Mouse (Mus musculus) CD8-positive naive resting alpha-beta T cell, adult 2 months (primary cell): ENCODE results near the gene Snx29.
A peak's percentile ranks its signal among the peaks of the same experiment; 100 is the strongest.
"Not testable (repeated sequence)": the region's sequence is repeated elsewhere in the genome, so short reads cannot be mapped to it uniquely, and the experiment has no call there.

Source experiments
- DNase-seq, 2 experiments: peaks; one replicate each; pipeline ENCODE4 v3.0.0; 2022; ENCODE audit warnings: low read depth in 2 of 2, low spot score in 2 of 2

Snx29 gene

GRCm38 (mm10) chr16:11479605-11480004, 156.9 kb downstream of the Snx29 start:
- DNase-seq = no peak

- no peak for DNase-seq
Observed at GRCm38 (mm10) chr16:11482189-11482588, 159.5 kb downstream of the Snx29 start.

DNA sequence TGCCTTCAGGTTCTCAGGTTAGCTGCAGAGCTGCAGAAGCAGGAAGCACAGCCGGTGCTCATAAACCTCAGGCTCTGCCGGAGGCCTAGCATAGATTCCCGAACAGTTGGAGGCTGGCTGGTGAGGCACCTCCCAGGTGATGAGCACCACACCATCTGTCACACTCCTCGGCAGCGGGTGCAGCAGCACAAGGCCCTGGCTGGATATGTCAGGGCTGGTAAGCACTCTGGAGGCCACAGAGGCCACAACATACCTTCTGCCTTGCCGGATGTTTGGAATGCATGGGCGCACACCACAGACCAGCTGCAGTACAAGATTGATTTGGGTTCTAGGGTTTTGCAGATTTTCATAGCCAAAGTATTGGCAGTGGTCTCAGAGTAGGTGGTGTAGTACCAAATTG, 172.2 kb downstream of the Snx29 start:
- no peak for DNase-seq

DNA sequence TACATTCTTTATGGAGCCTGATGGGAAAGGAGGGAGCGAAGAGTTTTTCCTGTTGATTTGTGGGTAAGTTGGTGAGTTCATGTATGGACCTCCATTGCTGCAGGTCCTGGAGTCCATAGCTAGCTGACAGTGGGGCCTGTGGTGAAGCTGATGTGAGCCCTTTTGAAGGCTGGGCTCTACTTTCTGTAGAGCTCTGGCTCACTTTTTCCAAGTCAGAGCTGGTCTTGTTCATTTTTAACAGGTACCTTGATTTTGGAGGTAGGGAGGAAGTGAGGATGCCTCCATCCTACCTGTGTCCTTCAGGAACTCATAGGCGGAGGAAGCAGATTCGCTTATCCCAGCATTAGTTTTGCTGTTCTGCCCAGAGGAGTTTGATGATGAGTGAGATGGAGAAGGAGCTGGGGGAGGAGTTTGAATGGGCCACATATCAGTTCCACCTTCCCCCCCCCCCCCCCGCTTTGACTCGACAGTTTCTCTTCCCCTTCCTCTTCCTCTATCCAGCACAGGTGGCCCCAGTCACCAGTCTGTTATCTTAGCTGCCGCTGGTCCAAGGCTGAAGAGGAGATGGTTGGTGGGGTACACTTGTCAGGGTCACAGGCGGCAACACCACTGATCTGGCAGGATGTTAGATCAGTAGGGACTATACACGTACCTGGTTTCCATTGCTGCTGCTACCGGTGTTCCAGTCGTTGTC, 173.4 kb downstream of the Snx29 start:
- no peak for DNase-seq

GRCm38 (mm10) chr16:11496721-11497120, 174.0 kb downstream of the Snx29 start:
- DNase-seq = no peak

DNA sequence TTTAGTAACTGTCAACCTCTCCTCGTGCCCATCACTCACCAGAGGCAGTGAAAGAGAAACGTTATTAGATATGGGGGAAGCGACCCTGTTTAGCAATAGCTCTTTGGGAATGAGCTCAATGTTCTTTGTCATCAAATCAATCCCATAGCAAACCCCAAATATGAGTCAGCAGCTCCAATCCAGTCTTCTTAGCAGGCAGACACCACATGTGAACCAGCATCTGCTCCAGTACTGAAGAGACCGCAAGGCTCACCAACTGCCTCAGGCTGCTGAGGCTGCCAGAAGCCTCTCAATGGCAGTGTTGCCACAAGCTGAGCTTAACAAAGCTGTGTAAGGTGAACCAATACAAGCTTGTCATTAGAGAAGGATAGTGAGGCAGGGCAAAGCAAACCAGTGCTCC, 177.4 kb downstream of the Snx29 start:
- DNase-seq = no peak

GRCm38 (mm10) chr16:11501138-11501537, 178.4 kb downstream of the Snx29 start:
- DNase-seq = no peak

DNA sequence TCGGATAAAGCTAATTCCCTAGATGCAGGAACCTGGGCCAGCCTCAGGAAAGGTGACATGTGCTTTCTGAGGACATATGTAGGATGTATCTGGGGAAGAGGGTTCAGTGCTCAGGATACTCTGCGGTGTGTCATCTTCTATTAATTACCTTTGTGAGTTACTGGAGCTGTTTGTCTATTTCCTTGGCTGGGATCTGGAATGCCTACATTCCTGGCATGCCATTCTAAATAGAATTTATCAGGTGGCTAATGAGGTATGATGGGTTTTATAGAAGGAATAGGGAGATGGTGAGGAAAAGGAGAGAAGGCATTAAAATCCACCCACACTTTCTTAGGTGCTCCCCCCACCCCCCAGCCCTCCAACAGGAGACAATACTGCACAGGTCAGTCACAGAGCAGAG, 178.9 kb downstream of the Snx29 start:
- no peak for DNase-seq

GRCm38 (mm10) chr16:11504666-11505491, 182.2 kb downstream of the Snx29 start:
- no peak for DNase-seq

DNA sequence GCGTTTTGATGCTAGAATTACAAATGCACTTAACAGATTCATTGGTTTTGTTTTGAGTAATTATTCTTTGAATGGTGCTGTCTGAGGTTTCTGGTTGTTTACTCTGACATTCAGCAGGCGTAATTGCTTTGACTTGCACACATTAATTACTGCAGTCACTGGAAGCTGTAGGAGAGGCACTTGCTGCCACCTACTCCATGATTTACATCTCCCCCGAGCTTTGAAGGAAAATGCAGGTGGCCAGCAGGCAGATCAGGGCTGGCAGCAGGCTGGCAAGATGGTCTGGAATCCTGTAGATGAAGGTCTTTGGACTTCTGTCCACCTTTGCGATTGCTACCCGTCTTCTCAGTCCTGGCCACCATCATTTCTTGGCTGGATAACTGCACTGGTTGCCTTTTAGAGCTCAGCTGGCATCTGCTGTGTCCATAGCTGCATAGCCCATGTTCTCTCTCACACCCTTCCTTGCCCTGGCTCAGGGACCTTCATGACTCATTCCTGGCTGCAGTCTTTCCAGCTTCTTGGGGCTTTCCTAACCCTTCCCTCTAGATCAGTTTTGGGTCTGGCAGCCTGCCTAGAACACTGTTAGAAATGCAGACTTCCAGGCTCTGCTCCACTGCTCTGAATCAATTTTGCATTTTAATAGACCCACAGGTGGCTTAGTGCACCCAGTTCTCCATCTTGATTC, 182.9 kb downstream of the Snx29 start:
- no peak for DNase-seq

GRCm38 (mm10) chr16:11507188-11507731, 184.6 kb downstream of the Snx29 start:
- DNase-seq = no peak

DNA sequence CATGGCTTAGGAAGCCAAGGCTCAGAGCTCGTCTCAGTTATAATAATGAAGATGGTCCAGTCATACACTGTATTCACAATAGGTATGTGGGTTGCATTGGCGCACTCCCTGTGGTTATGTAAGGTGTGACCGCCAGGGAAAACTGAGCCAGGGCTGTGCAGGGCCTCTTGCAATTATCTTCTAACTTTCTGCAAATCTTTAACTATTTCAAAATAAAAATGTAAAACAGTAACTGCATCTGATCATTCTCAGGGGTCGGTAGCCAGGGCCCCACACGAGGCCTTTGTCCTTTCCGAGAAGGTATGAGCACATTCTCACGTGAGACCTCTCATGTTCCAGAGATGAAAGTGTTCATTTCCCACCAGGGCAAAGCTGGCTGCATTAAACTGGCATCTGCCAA, 185.6 kb downstream of the Snx29 start:
- no peak for DNase-seq

- DNase-seq = no peak
Observed at GRCm38 (mm10) chr16:11510416-11510815, 187.7 kb downstream of the Snx29 start.

- DNase-seq = no peak
Observed at GRCm38 (mm10) chr16:11510854-11511253, 188.1 kb downstream of the Snx29 start.

- not testable (repeated sequence) for DNase-seq
Observed at GRCm38 (mm10) chr16:11511696-11512095, 189.0 kb downstream of the Snx29 start.

GRCm38 (mm10) chr16:11516681-11517080, 194.0 kb downstream of the Snx29 start:
- no peak for DNase-seq

DNA sequence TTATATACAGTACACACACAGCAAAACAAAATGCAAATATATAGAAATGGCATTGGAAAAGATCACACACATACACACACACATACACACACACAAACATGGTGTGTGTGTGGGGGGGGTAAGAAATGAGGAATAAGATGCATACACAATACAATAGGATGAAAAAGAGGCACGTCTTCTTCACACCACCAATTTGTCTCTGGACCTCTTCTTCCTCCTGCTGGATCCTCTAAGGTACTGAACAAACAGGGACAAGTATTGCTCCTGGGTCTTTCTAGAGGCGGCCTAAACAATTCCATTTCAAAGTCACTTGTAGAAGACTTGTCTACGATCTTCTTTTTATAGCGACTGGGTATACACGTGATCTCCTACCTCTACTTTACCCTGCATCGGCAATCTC, 194.7 kb downstream of the Snx29 start:
- no peak for DNase-seq

GRCm38 (mm10) chr16:11518803-11519498, 196.2 kb downstream of the Snx29 start:
- DNase-seq = peak in 1 of 2 experiments; percentile 29

DNA sequence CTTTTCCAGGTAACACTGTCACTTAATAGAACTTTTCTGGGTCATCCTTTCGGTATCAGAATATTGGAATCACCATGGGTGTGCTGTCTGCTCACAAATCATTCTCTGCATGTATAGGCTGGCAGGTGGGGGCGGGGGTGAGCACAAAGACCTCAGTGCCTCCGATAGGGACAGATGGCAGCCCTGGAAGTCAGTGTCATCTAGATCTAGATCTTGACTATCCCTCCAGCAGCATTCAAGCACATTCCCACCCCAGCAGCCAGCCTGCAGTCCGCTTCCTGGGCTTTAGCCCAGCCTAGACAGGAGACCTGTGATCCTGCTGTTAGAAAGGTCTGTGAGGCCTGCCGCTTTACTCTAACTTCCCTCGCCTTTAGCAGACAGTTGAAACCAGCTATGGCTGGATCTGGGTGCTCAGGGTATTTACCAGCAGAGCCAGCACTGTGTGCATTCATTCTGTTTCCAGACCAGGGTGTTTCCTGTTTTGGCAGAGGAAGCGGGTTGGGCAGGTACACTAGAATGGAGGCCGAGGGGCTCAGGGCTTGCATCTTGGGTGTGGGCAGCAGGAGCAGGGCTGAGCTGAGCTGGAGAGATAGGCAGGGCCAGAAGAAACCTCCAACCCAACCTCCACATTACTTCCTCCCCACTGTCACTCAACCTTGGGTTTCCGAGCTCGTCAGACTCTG, 203.5 kb downstream of the Snx29 start:
- DNase-seq = peak; percentile 23 to 43

DNA sequence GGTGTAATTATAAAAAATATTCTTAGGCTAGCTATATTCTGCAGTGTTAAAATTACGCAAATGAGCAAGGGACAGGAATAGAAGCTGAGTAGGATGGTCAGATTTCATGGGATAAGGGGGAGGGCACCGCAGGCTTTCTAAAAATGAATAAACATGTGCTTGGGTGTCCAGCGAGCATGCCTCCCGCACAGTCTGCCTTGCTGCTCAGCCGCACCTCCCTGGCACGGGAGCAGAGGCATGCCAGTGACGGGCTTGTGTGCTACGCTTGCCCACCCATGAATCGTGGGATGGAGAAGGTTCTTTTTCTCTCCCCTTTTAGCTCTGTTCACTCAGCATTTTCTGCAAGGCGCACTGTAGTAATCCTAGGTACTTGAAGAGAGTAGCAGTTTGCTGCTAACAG, 204.3 kb downstream of the Snx29 start:
- DNase-seq = no peak
